Mouse (Mus musculus) gastrocnemius, postnatal 14 days (tissue): ENCODE results near the gene Pip5k1c. TPM values are rescaled to one million over a fixed set of nuclear protein-coding genes. Genes with fewer than 3 reads are reported as not detected.

Experiments
- DNase-seq: peaks from one replicate; pipeline ENCODE4 v3.0.0; 2021; ENCODE audit warnings: mixed read lengths
- intact Hi-C: fragments of 180-260 bp; cut with DNase I; formaldehyde crosslinking; loops from one replicate; pipeline ENCODE4 v1.15.1; 2025; ENCODE audit warnings: low total_unique reads
- long read RNA-seq, 2 experiments: library from polyadenylated mRNA; stranded (forward); transcript quantifications; one replicate each; pipeline ENCODE4 v2.0.0; 2021
- total RNA-seq, 2 experiments: library from RNA; stranded (reverse); gene quantifications; 2 replicates each; pipeline ENCODE4 v1.2.3; 2021

Gene Pip5k1c
- 10 to 100 TPM; 18.5 to 22.8 TPM for total RNA-seq
- long read RNA-seq, experiment 1, full-length matches to known transcripts = 6 of 19 reads
- long read RNA-seq, experiment 1, partial matches to known transcripts = 11 of 19 reads
- long read RNA-seq, experiment 1, other reads (novel, unspliced or antisense) = 2 of 19 reads
- long read RNA-seq, experiment 2, full-length matches to known transcripts = 17 of 26 reads
- long read RNA-seq, experiment 2, partial matches to known transcripts = 6 of 26 reads
- long read RNA-seq, experiment 2, other reads (novel, unspliced or antisense) = 3 of 26 reads

DNA sequence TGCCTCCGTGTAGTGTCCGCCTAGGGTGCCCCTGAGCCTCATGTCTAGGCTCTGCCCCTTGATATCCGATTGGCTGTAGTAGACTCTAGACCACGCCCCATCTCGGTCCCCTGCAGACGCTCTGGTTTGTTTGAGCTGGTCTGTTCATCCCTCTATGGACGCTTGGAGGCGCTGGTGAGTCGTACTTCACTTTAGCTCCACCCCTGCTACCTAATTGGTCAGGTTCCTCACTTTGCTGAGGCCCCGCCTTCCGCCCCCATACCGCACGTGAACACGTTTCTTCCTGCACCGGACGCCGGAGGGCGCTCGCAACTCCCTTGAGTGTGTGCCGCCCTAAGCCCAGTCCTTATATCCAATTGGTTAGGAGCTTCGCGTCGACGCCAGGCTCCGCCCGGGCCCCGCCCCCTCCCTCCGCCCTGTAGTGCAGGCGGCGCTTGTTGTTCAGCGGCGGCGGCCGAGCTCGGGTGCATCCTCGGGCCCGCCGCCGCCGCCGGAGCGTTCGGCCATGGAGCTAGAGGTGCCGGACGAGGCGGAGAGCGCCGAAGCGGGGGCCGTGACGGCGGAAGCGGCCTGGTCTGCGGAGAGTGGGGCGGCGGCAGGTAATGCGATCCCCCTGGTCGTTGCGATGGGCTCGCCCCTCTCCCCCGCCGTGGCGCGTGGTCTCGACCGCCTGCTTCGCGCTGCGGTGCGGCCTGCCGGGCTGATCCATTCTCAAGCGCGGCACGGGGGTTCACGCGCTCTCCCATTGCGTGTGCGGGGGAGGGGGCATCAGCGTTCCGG, at the start of gene Pip5k1c:
Gene Pip5k1c (plus strand): TSS at position 410 of the 780 bp plus-strand sequence.
- intact Hi-C loops = no loop called here
- peak; percentile 98 for DNase-seq

GRCm38 (mm10) chr10:81244146-81244545, 48.6 kb upstream of the Pip5k1c start:
- intact Hi-C loops = no loop called here
- no peak for DNase-seq

GRCm38 (mm10) chr10:81244595-81244994, 48.2 kb upstream of the Pip5k1c start:
- intact Hi-C loops = no loop called here
- DNase-seq = peak; percentile 79

DNA sequence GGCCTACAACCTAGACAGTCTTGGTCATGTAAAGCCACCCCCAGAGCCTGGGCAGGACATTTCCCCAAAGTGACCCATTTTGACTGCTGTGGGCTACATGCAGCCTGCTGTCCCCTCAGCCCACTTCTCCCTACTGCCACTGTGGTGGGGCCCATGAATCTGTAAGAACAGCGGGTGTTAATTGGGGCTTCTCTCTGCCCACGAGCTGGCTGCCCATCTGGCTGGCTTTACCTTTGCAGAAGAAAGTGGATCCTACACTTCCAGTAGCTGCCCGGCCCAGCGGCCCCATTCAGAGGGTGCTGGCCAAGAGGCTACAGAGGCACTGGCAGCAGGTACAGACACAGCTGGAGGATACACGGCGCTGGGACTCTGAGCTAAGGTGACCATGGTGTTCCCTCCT, 47.6 kb upstream of the Pip5k1c start:
- DNase-seq = no peak
- intact Hi-C loops = no loop called here

- intact Hi-C loops = no loop called here
- DNase-seq = no peak
Observed at GRCm38 (mm10) chr10:81247804-81248203, 45.0 kb upstream of the Pip5k1c start.

DNA sequence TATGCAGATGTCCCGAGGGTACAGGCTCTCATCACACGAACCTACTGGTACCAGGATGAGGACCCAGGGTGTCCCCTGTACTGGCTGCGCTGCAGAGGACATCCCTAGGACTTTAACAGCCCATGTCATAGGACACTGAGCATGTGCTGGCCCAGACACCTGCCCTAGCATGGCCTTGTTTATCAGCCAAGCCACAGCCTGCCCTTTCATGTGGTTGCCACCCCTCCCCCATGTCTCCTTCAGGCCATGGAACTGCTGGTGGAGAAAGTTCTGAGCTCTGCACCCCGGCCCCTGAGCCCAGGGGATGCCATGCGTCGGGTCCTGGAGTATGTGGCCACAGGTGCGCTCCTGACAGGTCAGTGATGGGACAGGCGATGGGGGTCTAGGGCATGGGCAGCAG, 43.3 kb upstream of the Pip5k1c start:
- intact Hi-C loops = no loop called here
- no peak for DNase-seq

DNA sequence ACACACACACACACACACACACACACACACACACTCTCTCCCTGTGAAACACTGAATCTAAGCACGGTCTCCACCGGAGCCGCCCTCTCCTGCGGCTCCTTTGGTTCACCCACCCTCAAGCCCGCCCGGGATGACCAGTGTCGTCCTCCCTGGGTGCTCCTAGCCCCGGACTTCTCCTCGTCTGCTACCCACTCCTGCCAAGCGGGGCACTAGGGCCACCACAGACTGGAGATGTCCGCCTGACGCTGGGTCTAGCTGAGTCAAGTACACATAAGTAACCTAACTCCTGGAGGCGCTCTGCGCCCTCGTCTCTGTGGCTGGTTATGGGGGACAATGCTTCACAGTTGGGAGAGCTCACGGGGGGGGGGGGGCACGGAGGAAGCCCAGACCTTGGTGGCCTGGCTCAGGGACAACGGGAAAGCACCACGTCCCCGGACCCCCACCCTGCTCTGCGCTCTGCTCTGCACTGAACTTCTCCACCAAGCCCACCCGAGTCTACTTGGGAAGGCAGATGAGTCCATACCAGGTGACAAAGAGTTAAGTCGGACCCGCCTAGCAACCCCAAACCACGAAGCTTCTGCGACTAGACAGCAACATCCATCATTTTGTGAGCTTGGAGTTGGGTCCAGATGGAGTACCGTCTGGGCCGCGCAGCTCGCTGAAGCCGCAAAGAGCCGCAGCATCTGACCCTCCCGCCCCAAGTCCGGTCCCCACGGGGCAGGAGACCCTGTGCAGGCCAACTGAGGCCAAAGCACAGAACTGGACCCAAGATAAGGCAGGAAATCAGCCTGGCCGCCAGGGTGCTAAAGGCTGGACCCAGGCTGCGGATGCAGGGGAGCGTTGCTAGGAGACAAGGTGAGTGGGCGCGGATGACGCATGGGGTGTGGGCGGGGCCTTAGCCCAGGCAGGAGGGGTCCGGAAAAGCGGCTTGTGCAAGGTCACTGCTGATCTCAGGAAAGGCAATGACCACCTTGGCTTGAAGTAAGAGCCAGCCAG, 40.0 kb upstream of the Pip5k1c start, which contains the start of gene Matk:
Gene Matk (plus strand): TSS at position 512 of the 996 bp plus-strand sequence.
- DNase-seq = no peak
- intact Hi-C loops = no loop called here

GRCm38 (mm10) chr10:81254886-81255285, 37.9 kb upstream of the Pip5k1c start:
- DNase-seq = no peak
- intact Hi-C loops = no loop called here

DNA sequence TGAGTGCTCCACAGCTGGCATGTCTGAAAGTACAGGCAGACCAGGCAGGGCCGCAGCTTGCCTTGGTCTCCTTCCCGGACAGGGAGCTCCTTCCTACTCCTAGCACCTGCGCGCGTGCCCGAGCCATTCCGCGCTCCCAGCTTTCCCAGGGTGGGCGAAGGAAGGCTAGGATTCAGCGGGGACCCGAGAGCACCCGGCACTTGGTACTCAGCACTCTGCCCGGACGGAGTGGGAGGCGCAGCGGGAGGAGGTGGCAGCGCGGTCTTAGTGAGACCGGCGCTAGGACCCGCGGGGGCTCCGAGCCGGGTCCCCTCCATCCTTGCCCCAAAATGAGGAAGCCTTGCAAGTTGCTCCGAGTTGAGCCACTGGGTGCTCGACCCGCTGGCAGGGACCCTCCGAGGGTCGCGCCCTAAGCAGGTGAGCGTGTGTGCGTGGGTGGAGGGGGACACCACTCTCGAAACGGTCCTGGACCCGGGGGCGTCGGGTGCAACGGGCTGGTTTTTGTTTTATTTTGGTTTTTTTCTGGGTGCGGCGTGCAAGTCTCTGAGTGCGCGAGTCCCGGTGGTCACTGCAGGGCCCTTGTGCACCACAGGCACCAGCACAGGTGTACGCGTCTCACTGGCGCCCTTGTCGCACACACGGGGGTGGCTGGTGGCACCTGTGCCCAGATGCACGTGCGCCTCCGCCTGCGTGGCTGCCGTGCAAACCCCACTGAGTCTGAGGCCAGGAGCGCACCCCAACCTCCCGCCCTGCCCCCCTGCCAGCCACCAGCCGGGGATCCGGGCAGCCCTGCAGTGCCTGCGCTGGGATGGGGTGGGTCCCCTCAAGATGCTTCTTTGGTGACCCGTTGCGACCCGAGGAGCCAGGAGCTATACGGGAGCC, 35.4 kb upstream of the Pip5k1c start:
- intact Hi-C loops = no loop called here
- DNase-seq = no peak

- intact Hi-C loops = no loop called here
- no peak for DNase-seq
Observed at GRCm38 (mm10) chr10:81259225-81259884, 33.4 kb upstream of the Pip5k1c start.

DNA sequence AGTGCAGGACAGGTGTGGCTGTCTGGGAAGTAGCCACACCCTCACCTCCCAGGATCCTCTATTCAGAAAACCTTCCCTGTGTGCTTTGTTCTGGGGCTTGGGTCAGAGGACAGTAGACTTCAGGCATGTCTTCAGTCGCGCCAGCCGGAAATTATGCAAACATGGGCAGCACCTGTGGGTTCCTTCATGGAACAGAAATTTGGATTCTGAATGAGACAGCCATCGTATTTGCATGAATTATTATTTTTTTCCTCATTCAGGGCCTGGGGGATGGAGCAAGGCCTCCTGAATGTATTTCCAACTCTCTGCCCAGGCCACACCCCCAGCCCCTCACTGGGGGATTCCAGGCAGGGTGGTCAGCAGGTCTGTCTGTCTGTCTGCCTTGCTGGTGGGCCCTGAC, 31.7 kb upstream of the Pip5k1c start:
- intact Hi-C loops = no loop called here
- no peak for DNase-seq

- no peak for DNase-seq
Observed at GRCm38 (mm10) chr10:81265540-81265939, 27.2 kb upstream of the Pip5k1c start.

GRCm38 (mm10) chr10:81266211-81267105, 26.3 kb upstream of the Pip5k1c start, which contains the start of the genes Mrpl54 and Apba3:
Gene Mrpl54 (minus strand): TSS chr10:81266934.
Gene Apba3 (plus strand): TSS chr10:81266960.
- intact Hi-C loops = no loop called here

More at GRCm38 (mm10) chr10:81265540-81265939, 27.2 kb upstream of the Pip5k1c start:
- intact Hi-C loops = no loop called here

DNA sequence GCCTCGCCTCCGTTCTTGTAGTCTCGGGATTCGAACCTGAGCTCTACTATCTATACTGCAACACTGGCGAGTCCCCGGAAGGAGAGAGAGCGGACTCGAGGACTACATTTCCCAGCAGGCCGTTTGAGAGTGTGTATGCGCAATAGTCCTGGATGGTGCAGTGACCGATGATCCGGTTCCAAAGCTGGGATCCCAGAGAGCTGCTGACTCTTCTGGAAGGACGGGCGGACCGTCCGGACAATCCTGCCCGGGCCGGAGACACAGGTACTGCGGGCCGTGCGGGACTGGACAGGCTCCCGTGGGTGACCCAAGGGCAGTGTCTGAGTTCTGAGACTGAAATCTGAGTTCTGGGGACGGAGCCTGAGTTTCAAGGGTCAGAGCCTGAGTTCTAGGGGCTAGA, 24.7 kb upstream of the Pip5k1c start:
- peak; percentile 85 for DNase-seq
- intact Hi-C loops = no loop called here

More at GRCm38 (mm10) chr10:81266211-81267105, 26.3 kb upstream of the Pip5k1c start, which contains the start of the genes Mrpl54 and Apba3:
- peak; percentile 97 for DNase-seq

DNA sequence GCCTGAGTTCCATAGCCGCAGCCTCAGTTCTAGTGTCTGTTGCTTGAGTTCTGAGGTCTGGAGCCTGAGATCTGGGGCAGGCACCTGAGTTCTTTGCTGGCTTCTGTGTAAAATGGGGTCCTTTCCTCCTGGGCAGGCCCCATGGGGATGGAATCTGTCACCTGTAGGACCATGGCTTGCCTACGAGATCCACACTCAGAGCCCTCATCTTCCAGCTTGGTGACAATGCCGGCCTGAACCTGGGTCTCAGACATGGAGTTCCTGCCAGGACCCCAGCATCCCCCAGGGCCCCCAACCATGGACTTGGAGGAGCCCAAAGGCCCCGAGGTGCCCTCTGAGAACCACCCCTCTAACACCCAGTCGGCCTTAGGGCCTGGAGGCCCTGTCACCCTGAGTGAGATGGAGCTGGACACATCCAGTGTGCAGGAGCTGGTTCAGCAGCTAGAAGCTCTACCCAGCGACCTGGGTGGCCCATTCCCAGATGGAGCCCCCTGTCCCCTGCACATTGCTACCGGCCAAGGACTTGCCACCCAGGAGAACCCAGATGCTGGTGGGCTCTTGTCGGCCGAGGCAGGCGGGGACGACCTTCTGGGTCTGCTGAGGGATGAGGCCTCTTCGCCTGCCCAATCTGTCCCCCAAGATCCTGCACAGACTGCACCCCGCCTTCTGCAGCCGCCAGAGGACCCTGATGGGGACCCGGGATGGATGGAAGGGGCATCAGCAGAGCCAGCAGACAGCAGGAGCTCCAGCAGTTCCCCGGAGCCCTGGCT, 23.9 kb upstream of the Pip5k1c start:
- intact Hi-C loops = no loop called here
- no peak for DNase-seq

DNA sequence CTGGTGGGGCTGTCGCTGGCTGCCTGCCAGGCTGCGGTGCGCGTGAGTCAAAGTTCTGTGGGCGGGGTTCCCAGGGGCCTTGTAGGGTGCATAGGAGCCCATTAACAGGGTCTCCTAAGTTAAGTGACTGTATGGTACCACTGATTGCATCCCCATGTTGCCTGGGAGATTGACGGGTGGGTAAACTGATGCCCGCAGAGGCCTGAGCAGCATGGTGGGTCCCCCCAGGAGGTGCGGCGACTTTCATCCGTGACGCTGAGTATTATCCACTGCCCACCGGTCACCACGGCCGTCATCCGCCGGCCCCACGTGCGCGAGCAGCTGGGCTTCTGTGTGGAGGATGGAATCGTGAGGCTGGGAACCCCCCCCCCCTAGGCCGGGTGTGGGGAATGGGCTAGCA, 20.4 kb upstream of the Pip5k1c start:
- no peak for DNase-seq
- intact Hi-C loops = no loop called here
